Mouse (Mus musculus): Measurements from ENCODE around the gene Mospd3.
"Not testable (repeated sequence)": the region's sequence is repeated elsewhere in the genome, so short reads cannot be mapped to it uniquely, and the experiment has no call there.

- TF ChIP-seq EP300 (IDR thresholded peaks at IDR 0.05; ENCODE audit: insufficient read depth, low read depth, low read length); POLR2A (IDR thresholded peaks at IDR 0.05; ENCODE audit: insufficient read depth, low read length); CTCF (IDR thresholded peaks at IDR 0.05; ENCODE audit: low read depth, low read length): not testable (repeated sequence)
Observed at GRCm38 (mm10) chr5:137614921-137615320, 14.1 kb upstream of the Mospd3 start.
